Mouse (Mus musculus): ENCODE results near the gene Smco2. TPM values are rescaled to one million over a fixed set of nuclear protein-coding genes. Genes with fewer than 3 reads are reported as not detected.

Smco2 gene
- polyA plus RNA-seq (2017; shearing (Covaris generic)), result not detected

GRCm38 (mm10) chr6:146850050-146850449 lies at the start of gene Smco2:
TSS of gene Smco2 (plus strand) at chr6:146850104.

GRCm38 (mm10) chr6:146887958-146888659 lies 38.2 kb downstream of the Smco2 start, which contains the start of gene Ppfibp1:
TSS of gene Ppfibp1 (plus strand) at chr6:146888487.

Other genes with a start within 250 kb of the Smco2 start
- 76.9 TPM for gene Med21, start 207.6 kb upstream of the Smco2 start, polyA plus RNA-seq (2017; shearing (Covaris generic))
- 18.0 TPM for gene Tm7sf3, start 207.3 kb upstream of the Smco2 start, polyA plus RNA-seq (2017; shearing (Covaris generic))
- gene Stk38l, start 125.1 kb upstream of the Smco2 start, polyA plus RNA-seq (2017; shearing (Covaris generic)), result 14.4 TPM
- gene Arntl2, start 54.0 kb upstream of the Smco2 start, polyA plus RNA-seq (2017; shearing (Covaris generic)), result not detected
- 9.2 TPM for gene Ppfibp1, start 38.4 kb downstream of the Smco2 start, polyA plus RNA-seq (2017; shearing (Covaris generic))
- gene 1700034J05Rik, start 104.3 kb downstream of the Smco2 start, polyA plus RNA-seq (2017; shearing (Covaris generic)), result not detected
- 0.54 TPM for gene Rep15, start 182.5 kb downstream of the Smco2 start, polyA plus RNA-seq (2017; shearing (Covaris generic))
- gene Mrps35, start 192.7 kb downstream of the Smco2 start, polyA plus RNA-seq (2017; shearing (Covaris generic)), result 38.3 TPM
- gene Mansc4, start 236.9 kb downstream of the Smco2 start, polyA plus RNA-seq (2017; shearing (Covaris generic)), result not detected
- gene Klhl42, start 241.3 kb downstream of the Smco2 start, polyA plus RNA-seq (2017; shearing (Covaris generic)), result 6.5 TPM